Mouse (Mus musculus) v-Abl transformed pro-B cells (cell line): ENCODE data around the gene Gm4744.
"Not testable (repeated sequence)": the region's sequence is repeated elsewhere in the genome, so short reads cannot be mapped to it uniquely, and the experiment has no call there.

Experiments used
- in situ Hi-C, 2 experiments: fragments of 400-800 bp; cut with MboI; formaldehyde crosslinking; loops; one replicate each; pipeline ENCODE4 v1.15.1; 2025; ENCODE audit not compliant: unreplicated experiment in 2 of 2

Gene Gm4744

DNA sequence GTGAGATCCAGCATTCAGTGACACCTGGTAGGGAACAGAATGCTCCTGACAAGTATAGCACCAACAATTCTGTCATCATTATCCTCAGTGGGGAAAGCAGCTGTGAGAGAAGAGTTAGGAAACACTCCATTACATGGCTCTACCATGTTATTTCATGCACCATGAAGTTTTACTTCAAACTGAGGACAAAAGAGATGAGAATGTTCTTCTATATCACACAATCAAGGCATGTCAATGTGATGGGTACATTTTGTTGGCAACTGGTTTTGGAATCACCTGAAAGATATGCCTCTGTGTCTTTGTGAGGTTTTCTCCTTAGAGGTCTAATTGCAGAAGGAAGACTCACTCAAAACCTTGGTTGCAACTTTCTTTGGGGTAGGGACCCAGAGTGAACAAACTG, at the start of gene Gm4744:
TSS of gene Gm4744 (minus strand) at position 101 of the 400 bp plus-strand sequence.
- in situ Hi-C loops = no loop called here

DNA sequence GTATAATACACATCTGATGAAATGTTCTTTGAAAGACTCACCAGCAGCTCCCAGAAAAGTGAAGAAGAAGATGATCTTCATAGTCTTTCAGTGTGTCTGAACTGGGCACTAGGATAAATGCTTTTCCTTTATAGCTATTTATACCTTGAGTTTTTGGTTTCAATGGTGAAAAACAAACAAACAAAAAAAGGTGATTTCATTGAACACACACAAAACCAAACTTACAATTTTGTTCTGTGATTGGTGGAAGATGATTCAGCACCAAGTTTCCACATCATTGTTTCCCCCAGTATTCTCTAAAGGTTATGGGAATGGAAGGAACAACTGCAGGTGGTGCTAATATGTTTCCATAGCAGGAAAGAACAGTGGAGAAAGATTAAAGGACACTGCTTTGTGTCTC, 47.7 kb upstream of the Gm4744 start, which contains the start of gene Gm2663:
TSS of gene Gm2663 (minus strand) at position 101 of the 400 bp plus-strand sequence.
- in situ Hi-C loops = not testable (repeated sequence)

DNA sequence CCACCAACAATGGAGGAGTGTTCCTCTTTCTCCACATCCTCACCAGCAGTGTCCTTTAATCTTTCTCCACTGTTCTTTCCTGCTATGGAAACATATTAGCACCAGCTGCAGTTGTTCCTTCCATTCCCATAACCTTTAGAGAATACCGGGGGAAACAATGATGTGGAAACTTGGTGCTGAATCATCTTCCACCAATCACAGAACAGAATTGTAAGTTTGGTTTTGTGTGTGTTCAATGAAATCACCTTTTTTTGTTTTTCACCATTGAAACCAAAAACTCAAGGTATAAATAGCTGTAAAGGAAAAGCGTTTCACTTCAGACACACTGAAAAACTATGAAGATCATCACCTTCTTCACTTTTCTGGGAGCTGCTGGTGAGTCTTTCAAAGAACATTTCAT, 12.8 kb upstream of the Gm4744 start, which contains the start of gene 1810009J06Rik:
TSS of gene 1810009J06Rik (plus strand) at position 301 of the 400 bp plus-strand sequence.
- in situ Hi-C loops = not testable (repeated sequence)

DNA sequence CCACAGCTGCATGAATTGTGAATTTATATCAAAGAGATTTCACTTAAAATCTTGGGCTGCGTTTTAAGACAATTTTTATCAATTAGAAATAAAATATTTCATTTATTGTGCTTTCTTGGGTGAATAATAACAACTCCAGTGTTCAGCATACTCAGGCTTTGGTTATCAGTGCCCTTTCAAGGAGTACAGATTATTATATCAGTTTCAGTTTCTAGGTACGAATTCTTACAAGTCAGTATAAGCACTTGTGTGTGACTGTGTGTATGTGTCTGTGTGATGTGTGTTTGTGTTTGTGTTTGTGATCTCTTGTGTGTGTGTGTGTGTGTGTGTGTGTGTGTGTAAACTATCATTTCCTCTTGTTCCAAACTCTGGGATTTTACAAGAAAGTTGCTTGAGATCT, 2.0 kb upstream of the Gm4744 start:
- in situ Hi-C loops = no loop called here

DNA sequence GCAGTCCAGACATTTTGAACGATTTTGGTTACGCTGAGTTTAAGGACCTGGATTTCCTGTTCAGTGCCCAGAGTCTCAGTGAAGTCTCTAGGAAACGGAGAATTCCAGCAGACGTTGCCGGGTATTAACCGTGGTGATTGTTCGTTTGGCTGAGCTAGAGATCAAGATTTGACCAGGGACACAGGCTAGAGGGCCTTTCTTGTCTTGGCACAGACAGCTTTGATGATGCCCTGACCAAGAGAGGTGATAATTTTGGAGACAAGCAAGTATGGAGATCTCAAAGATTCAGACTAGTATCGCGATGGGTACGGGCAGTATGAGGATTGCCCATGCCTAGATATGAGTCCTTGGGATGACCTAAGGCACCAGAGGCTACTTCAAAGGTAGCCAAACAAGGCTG, 11.2 kb downstream of the Gm4744 start, which contains the start of gene 1700074P13Rik:
TSS of gene 1700074P13Rik (minus strand) at position 101 of the 400 bp plus-strand sequence.
- in situ Hi-C loops = no loop called here

DNA sequence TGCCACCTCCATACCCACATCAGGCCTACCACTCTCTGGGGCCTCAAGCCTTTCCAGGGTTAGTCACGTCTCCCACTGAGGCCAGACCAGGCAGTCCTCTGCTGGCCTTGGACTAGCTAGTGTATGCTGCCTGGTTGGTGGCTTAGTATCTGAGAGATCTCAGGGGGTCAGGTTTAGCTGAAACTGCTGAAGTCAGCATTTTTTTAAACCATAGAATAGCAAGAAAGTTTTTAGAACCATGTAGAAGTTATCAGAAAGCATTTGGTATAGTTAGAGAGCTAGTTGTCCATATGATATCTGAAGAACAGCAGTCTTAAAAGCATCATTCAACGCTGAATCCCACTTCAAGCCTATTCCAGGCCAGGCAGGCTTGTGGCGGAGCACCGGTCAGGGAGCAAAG, 31.7 kb downstream of the Gm4744 start:
- in situ Hi-C loops = no loop called here

DNA sequence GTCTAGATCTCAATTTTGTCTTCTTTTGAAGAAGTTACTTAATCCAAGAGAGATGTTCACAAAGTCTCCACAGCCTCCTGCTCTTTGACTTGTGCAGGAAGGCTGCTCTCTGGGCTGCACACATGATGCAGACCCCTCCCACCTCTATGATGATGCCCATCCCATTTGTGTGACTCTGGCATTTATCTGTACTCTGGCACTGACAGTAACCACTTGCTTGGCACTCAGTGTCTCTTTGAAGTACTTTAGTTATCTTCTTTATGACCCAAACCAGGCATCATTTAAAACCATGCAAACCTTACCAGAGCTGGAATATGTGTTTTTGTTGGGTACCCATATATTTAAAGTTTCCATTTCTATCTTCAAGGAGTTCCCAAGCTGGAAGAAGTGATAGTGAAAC, 51.4 kb downstream of the Gm4744 start, which contains the start of gene Prss58:
TSS of gene Prss58 (minus strand) at position 101 of the 400 bp plus-strand sequence.
- in situ Hi-C loops = loop anchor here in 1 of 2 experiments (5.0 kb wide), 1 partner anchor 652 kb away; no protein-coding TSS in a partner anchor
